Mouse (Mus musculus): Measurements from ENCODE around the gene Dlg2. TPM values are rescaled to one million over a fixed set of nuclear protein-coding genes. Genes with fewer than 3 reads are reported as not detected.

Dlg2 gene
- total RNA-seq, 2 experiments from 2014 or later = 1.7 to 2.3 TPM

GRCm38 (mm10) chr7:92464290-92464689 lies 1987.8 kb downstream of the Dlg2 start:
- no peak for DNase-seq

GRCm38 (mm10) chr7:92479143-92479542 lies 2002.7 kb downstream of the Dlg2 start:
- DNase-seq = no peak

GRCm38 (mm10) chr7:92479748-92480147 lies 2003.3 kb downstream of the Dlg2 start:
- no peak for DNase-seq

DNA sequence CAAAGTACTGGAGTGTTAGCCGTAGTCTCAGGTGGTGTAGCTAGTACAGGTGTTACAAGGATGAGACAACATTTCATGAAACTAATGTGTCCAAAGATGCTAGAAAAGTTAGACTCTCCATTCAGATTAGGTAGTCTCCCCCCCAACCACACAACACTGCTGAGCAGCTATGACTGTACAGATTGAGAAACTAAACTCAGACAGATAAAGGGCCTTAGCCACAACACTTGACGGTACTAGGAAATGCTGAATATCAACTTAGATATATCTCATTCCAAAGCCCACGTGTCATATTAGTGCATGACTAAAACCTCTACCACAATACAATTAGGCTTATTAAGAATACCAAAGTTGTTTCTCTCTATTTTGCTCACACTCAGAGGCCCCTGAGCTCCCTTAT lies 2006.9 kb downstream of the Dlg2 start:
- DNase-seq = no peak

DNA sequence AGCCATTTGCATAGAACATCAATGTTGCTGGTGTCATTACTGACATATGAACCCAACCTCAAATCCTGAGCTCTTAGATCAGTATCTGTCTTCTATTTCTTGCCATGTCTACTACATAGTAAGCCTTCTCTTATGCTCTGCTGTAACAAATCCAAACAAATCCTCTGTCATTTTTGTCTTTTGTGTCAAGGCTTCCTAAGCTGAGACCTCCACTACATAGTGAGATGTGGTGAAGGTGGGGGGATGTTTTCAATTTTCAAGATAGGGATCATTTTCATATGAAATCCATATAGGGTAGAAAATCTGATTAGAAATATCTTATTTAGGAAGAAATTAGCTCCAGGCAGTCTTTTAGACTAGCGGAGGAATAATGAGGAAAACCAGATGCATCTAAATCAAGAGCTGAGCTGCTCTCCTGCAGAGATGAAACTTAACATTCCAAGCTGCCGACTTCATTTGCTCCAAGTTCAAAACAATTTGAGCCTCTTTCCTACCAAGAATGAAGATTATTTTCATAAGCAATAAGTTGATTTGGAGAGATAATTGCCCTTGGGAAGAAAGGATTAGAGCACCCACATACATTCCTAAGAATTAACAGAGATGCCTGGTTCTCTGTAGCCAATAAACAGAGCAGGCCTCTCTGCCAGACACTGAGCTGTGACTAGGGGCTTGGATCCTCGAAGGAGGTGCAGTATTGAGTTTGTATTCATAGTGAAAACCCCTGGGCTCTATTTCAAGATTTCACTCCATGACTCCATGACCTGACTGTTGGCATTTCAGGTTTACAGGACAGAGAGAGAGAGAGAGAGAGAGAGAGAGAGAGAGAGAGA lies 2009.6 kb downstream of the Dlg2 start:
- peak in 1 of 2 experiments; percentile 3 for DNase-seq

- peak; percentile 3 to 6 for DNase-seq
These were observed 2010.4 kb downstream of the Dlg2 start for GRCm38 (mm10) chr7:92486878-92487277.

DNA sequence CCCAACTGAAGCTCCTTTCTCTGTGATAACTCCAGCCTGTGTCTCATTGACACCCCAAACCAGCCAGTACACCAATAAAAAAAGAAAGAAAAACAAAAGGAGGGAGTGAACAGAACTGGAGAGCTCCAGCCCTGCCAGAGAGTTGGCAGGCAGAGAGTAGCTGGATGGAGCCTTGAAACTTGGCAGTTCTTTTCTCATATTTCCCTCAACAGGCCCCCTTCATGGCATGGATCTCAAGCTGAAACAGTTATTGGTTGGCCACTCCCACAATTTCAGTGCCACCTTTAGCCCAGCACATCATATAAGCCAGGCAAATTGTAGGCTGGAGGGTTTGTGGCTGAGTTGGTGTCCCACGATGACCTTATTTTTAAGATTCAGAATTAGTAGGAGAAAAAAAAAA lies 2015.8 kb downstream of the Dlg2 start:
- peak in 1 of 2 experiments; percentile 3 for DNase-seq

GRCm38 (mm10) chr7:92493521-92493920 lies 2017.0 kb downstream of the Dlg2 start:
- DNase-seq = peak; percentile 12 to 48

Other genes starting within 250 kb of the Dlg2 start
- gene Ccdc83, start 210.9 kb upstream of the Dlg2 start, total RNA-seq (2021) = not detected
- gene Sytl2, start 174.4 kb upstream of the Dlg2 start, total RNA-seq (2021) = 1 to 10 TPM; 2.1 to 3.3 TPM
- under 1 TPM; 0.20 to 0.31 TPM for gene Ccdc89, start 50.1 kb upstream of the Dlg2 start, total RNA-seq (2021)
- 10 to 100 TPM; 18.7 to 20.5 TPM for gene Crebzf, start 33.9 kb upstream of the Dlg2 start, total RNA-seq (2021)
- 100 to 1,000 TPM; 128 to 129 TPM for gene Tmem126a, start 19.4 kb upstream of the Dlg2 start, total RNA-seq (2021)
- gene Tmem126b, start 671 bp upstream of the Dlg2 start, total RNA-seq (2021) = 10 to 100 TPM; 27.2 to 29.4 TPM